Mouse (Mus musculus) left cerebral cortex, postnatal 14 days (tissue): ENCODE measurements around the gene Adgra1. TPM values are rescaled to one million over a fixed set of nuclear protein-coding genes. Genes with fewer than 3 reads are reported as not detected.

Experiments
- DNase-seq, 2 experiments: peaks; one replicate each; pipeline ENCODE4 v3.0.0; 2021 to 2022; ENCODE audit warnings: low spot score in 2 of 2, mixed read lengths in 1 of 2
- intact Hi-C: fragments of 180-260 bp; cut with DNase I; formaldehyde crosslinking; loops from one replicate; pipeline ENCODE4 v1.15.1; 2025
- long read RNA-seq, 2 experiments: library from polyadenylated mRNA; stranded (forward); transcript quantifications; one replicate each; pipeline ENCODE4 v2.0.0; 2021
- total RNA-seq, 2 experiments: library from RNA; stranded (reverse); gene quantifications; 2 replicates each; pipeline ENCODE4 v1.2.3; 2021

Adgra1 gene
- total RNA-seq = 10 to 100 TPM; 49.5 to 63.6 TPM
- long read RNA-seq, experiment 1, full-length matches to known transcripts = 6 of 23 reads
- long read RNA-seq, experiment 1, partial matches to known transcripts = 13 of 23 reads
- long read RNA-seq, experiment 1, other reads (novel, unspliced or antisense) = 4 of 23 reads
- long read RNA-seq, experiment 2, full-length matches to known transcripts = 6 of 22 reads
- long read RNA-seq, experiment 2, partial matches to known transcripts = 14 of 22 reads
- long read RNA-seq, experiment 2, other reads (novel, unspliced or antisense) = 2 of 22 reads

DNA sequence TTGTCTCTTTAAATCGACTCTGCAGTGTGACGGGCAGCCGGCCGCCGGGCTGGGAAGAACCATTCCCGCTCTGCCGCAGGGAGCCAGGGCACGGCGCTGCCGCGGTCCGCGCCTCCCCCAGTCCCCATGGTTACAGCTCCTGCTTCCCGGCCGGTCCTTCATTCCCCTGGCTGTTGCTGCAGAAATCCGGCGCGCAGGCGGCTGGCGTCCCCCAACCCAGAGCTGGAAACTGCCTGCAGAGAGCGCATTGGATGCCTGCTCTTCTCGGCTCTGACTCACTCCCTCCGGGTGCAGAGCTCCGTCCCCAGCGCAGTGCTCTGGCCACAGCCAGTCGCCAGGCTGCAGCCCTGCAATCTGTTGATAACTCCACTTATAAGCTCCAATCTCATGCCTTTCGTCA is at the start of gene Adgra1:
Gene Adgra1 (plus strand): TSS at position 139 of the 400 bp plus-strand sequence.
- intact Hi-C loops = loop anchor here (10.0 kb wide), 1 partner anchor 129 kb away; no protein-coding TSS in a partner anchor
- peak; percentile 92 to 95 for DNase-seq

DNA sequence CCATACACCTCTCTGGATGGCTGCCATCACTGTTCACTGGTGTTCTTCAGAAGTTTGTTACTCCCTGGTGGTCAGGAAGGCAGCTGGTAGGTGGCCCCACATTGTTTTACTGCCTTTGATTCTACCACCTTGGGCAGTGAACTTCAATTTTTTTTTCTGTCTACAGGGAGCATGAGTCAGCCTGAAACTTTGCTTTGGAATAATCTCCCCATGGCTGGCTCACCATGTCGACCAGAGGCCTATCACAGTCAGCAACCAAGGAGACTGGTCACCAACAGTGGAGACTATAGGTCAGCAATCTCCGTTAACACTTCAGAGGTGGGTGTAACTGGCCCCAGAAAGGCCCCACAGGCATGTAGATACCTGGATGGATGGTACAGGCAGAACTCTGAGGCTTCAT is 46.6 kb upstream of the Adgra1 start:
- intact Hi-C loops = no loop called here
- no peak for DNase-seq

DNA sequence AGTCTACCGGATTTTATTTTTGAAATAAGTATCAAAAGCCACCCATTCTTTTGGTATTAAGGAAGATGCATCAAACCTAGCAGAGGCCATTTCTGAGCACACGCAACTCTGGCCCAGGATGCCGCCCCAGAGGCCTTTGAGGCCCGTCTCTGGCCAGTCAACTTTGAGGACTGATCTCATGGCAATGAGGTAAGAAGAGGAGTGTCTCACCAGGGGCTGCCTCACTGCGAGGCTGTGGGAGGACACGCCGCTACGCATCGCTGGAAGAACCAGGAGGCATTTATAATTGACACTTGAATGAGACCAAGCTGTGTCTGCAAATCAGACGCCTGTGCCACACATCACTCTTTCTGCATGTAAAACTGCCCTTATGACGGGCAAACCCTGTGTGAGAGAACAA is 45.0 kb upstream of the Adgra1 start:
- intact Hi-C loops = no loop called here
- DNase-seq = no peak

- intact Hi-C loops = no loop called here
These were observed 44.3 kb upstream of the Adgra1 start for GRCm38 (mm10) chr7:139789718-139790117.

DNA sequence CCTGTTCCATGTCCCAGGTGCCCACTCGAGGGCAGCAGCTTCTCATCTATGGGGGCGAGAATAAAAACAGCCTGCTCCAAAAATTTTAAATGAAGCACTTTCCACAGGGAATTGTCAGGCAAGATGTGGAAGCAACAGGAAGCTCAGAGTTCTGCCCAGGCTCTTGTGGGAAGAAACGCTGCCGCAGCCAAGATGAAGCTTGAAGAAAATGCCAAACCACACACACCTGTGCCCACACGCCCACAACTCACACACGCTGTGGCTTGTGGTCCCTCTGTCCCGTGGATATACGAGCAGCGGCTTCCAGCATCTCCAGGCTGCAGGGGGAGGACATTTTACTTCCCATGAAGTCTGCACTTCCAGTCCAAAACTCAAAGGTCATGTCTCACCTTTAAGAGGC is 42.4 kb upstream of the Adgra1 start:
- intact Hi-C loops = no loop called here
- DNase-seq = peak in 1 of 2 experiments; percentile 61

More at GRCm38 (mm10) chr7:139789718-139790117, 44.3 kb upstream of the Adgra1 start:
- DNase-seq = no peak

- intact Hi-C loops = no loop called here
- no peak for DNase-seq
These were observed 38.9 kb upstream of the Adgra1 start for GRCm38 (mm10) chr7:139795004-139795605.

DNA sequence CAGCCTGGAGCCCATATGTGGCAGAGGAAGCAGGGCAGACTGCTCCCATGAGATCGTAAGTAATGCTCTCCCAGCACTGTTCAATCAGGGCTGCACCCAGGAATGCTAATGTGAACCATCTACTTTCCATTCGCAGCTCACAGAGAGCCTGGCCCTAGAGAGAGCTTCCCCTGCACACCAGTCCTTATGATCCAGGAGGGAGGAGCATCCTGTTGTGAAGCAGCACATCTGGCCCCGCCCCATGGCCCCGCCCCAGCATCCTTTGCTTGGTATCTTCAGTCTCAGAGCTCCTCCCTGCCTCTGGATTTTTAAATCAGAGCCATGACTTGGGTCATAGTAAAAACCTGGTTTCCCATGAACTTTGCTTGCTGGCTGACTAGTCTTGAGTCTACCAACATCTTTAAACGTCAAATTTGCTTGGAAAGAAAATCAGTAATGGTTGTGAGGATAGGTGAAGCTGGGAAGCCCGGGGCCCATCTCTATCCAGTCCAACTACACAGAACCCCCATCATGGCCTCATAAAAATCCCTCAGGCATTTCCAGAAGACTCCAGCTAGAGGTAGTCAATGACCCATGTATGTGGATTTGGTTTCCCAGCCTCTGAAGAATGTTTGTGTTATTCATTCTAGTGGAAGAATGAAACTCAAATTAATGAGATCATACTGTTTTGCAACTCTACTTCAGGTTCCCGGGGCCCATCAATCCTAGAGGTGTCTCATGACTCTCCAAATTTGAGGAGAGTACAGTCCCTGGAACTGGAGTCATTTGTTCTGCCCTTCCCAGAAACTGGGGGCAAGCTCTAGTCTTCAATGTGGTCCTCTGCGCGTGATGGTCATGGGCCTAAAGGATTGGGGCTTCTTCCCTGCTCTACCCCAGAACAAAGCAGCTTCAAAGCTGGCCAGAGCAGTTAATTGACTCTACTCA is 36.5 kb upstream of the Adgra1 start:
- DNase-seq = no peak
- intact Hi-C loops = no loop called here

DNA sequence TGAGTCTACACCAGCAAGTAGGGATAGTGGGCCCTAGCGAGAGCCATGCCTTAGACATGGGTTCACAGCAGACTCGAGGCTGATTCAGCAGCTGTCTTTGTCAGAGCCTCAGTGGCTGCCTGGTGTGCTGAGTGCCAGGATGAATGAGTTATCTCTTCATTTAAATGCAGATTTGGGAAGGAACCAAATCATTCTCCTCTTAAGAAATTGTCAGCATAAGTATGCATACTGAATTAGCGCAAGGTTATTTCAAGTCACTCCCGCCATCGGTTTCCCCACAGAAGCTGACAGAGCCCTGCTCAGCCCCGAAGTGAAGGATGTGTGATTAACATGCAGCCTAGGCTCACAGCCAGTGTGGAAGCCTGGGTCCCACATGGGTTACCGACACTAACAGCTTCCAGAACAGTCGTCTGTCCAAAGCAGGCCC is 27.8 kb upstream of the Adgra1 start:
- DNase-seq = peak; percentile 34 to 59
- intact Hi-C loops = no loop called here

GRCm38 (mm10) chr7:139810036-139810435 is 23.9 kb upstream of the Adgra1 start:
- intact Hi-C loops = no loop called here
- peak in 1 of 2 experiments; percentile 43 for DNase-seq

DNA sequence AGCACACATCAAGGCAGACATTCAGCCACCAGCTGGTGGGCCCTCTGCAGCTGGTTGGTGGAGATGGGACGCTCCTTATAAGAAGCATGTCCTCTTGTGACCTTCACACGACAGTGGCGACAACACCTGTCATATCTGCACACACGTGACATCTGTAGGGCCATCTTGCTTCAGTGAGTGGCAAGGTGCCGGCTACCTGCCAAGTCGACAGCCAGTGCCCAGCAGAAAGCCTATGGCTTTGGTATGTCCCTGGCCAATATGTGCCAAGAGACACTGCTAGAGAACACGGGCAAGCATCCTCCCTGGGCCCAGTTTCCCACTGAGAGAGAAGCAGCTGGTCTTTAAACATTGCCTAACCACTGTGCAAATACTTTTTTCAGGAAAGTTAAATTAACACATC is 22.3 kb upstream of the Adgra1 start:
- peak in 1 of 2 experiments; percentile 44 for DNase-seq
- intact Hi-C loops = no loop called here

GRCm38 (mm10) chr7:139813577-139814207 is 20.3 kb upstream of the Adgra1 start:
- intact Hi-C loops = no loop called here
- no peak for DNase-seq

DNA sequence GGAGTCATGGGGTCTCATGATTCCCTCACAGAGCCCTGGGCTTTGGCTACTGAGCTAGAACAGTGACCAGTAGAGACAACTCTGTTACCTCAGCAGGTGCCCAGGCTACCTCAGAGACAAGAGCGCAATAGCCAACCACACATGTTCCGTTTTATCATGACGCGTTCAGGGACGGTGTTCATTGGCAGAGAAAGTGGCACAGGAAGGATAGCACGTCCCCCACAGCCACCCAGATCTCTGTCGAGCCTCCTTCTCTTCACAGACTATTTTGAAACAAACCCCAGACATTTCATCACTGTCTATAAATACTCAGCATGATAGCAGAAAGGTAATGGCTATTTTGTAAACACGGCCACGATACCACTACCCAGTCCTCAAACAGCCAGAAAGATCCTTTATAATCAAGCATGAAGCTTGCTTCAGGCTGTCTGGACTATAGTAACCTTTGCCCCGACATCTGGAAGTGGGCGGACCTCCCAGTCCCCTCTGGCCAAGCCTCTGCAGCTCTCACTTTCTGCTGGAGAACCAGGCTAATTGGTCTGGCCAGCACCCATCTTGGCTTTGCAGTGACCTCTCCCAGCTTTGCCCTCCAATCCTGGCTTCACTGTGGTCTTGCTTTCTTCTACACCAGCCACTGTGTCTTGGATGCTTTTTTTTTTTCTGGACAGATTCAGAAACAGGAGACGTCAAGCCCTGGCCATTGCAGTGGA is 11.5 kb upstream of the Adgra1 start:
- DNase-seq = peak in 1 of 2 experiments; percentile 63
- intact Hi-C loops = no loop called here

DNA sequence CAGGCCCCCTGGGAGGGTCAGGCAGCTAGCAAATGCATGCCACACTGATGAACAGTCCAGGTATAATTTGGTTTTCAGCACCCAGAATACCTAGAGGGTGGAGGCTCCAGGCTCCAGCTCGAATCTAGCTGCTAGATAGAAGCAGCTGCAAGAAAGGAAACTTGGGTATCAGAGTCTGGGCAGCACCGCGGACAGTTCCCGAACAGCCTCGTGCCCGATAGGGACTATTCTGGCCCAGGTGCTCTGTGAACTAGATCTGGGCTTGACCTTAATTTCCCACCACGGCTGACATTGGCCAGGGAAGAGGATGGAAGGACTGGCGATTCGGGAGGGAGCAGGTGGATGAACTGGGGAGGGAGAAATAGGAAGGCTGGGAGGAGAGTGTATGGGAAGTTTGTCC is 6.3 kb upstream of the Adgra1 start:
- intact Hi-C loops = no loop called here
- DNase-seq = no peak

DNA sequence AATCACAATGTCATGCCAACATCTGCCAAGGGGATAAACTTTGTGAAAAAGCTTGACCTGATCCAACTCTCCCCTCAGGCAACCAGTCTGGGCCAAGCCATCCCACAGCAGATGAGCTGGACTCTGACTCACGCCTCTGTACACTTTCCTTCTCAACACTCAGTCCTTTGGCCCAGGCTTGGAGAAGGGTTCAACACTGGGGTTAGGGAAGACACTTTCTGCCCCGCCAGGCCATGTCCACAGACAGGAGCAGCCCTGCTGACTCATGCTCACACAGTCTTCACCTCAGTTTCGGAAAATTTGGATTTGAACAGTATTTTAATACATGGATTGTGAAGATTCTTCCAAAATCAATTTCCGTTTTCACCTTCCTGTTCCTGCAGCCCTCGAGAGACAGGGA is 442 bp upstream of the Adgra1 start:
- DNase-seq = no peak
- intact Hi-C loops = loop anchor here (10.0 kb wide), 1 partner anchor 129 kb away; no protein-coding TSS in a partner anchor

GRCm38 (mm10) chr7:139835140-139836131 is 1.5 kb downstream of the Adgra1 start:
- no peak for DNase-seq
- intact Hi-C loops = loop anchor here (10.0 kb wide), 1 partner anchor 131 kb away; no protein-coding TSS in a partner anchor

DNA sequence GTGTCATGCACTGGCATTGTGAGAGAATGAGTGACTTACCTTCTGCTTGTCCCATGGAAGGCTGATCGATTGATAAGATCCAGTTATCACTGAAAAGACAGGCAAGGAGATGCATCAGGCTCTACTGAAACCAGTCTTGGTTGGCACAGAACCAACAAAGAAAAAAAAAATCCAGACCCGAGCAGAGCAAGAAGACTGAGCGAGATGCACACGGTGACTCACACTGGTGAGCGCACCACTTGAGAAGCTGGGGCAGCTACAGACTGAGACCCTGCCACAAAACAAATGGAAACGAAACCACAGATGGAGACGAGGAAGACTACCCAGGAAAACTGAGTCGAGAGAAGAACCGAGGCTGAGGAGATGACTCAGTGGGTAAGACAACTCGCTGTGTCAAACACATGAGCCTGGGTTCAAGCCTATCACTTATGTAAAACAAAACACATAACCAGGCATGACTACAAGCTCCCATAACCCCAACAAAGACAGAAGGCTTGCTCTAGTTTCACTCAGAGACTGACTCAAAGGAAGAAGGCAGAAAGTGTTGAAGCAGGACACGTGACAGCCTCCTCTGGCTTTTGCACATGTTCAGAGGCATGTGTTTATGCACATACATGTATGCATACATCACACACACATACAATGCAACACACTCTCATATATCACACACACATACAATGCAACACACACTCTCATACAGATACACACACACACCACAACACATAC is 6.6 kb downstream of the Adgra1 start:
- DNase-seq = no peak
- intact Hi-C loops = no loop called here

DNA sequence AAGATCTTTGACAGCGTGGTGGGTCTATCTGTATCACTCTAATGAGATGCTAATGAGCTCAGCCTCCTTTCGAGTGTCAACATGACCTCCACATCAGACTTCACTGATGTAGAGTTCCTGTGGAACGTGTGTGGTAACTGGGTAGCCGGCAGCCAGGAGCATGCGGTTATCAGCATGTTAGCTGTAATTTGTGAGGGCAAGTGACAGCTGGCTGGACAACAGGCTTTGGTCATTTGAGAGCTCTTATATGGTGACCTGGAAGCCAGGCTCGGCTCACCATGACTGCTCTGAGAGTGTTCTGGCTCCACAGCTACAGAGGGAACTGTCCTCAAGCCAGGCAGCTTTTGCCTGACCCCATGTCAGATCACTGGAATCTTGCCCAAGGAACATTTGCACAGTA is 8.4 kb downstream of the Adgra1 start:
- intact Hi-C loops = no loop called here
- DNase-seq = no peak
